Mouse (Mus musculus): ENCODE results near the gene Zfp426. TPM values are rescaled to one million over a fixed set of nuclear protein-coding genes. Genes with fewer than 3 reads are reported as not detected.
A peak's percentile ranks its signal among the peaks of the same experiment; 100 is the strongest.

The Zfp426 gene
- polyA plus RNA-seq, 1 experiment from 2014 or later, result 20.0 TPM

DNA sequence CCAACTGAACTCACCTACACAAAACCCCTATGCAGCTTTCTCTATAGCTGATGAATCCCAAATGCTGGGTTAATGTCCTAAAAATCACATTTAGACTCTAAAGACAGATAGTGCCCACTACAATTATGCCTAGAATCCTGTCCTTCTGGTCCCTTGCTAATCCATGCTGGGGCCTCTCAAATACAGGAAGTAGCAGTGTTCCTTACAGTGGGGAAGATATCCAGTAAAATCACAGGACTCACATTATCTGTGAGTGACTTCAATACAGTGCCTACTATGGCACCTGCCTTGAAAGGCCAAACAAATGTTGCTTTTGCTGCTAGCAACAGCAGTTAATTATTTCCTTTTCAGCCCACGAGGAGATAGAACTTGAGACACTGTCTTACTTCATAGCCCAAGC lies 17.8 kb upstream of the Zfp426 start:
- Histone ChIP-seq H3K36me3 (peaks cover 73% of the 10 kb centered on the region), H3K9ac (no peak overlapping the region), H3K4me2 (no peak overlapping the region), H3K4me1 (peaks cover 13% of the 10 kb centered on the region; the same call in 1 of the 2 replicates), H3K4me3 (replicated peaks) (no peak overlapping the region), H3K27ac (no peak overlapping the region), H3K9me3 (replicated peaks) (no peaks in the 10 kb centered on the region), H3K27me3 (no peaks in the 10 kb centered on the region)
- WGBS, result 30% methylated on average over 1 of the region's 1 CpGs
- no peak for ATAC-seq (replicated peaks; ENCODE audit: low FRiP score)

DNA sequence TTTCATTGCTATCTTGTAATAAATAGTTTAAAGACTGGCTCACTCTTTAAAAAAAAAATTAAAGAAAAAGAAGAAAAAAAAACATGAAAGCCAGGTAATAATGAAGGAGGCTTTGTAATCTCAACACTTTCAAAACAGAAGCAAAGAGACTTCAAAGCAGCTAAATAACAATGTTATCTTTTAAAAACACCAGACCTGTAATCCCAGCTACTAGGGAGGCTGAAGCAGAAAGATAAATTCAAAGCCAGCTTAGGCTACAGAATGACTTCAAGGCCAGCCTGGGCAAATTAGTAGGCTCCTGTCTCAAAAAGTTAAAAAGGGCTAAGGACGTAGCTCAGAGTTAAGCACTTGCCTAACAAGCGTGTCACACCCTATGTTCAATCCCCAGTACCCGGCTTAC lies 17.1 kb upstream of the Zfp426 start:
- Histone ChIP-seq H3K9ac (no peak overlapping the region), H3K4me3 (replicated peaks) (no peak overlapping the region), H3K27ac (no peak overlapping the region), H3K36me3 (peaks cover 73% of the 10 kb centered on the region), H3K4me2 (no peak overlapping the region), H3K4me1 (peaks cover 9% of the 10 kb centered on the region; the same call in 1 of the 2 replicates), H3K27me3 (no peaks in the 10 kb centered on the region), H3K9me3 (replicated peaks) (no peaks in the 10 kb centered on the region)
- WGBS, result 77% methylated on average over 3 of the region's 3 CpGs
- ATAC-seq (replicated peaks; ENCODE audit: low FRiP score), result no peak

DNA sequence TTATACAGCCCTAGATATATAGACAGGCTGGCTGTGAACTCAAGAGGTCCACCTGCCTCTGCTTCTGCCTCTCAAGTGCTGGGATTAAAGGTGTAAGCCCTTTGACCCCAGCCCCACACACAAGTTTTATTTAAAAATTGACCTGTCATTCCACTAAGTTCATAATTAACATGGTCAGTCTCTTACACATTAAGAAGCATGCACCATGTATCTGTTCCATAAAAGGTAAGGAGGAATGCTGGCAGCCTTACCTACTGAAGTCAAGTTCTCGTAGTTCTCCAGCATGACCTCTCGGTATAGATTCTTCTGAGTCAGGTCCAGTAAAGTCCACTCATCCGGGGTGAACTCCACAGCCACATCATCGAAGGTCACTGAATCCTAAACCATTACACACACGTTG lies 12.3 kb upstream of the Zfp426 start:
- Histone ChIP-seq H3K4me1 (no peaks in the 10 kb centered on the region), H3K9ac (no peak overlapping the region), H3K27me3 (no peaks in the 10 kb centered on the region), H3K4me3 (replicated peaks) (no peak overlapping the region), H3K4me2 (no peak overlapping the region), H3K27ac (no peak overlapping the region), H3K9me3 (replicated peaks) (no peaks in the 10 kb centered on the region), H3K36me3 (peaks cover 86% of the 10 kb centered on the region)
- no peak for ATAC-seq (replicated peaks; ENCODE audit: low FRiP score)
- 82% methylated on average over 5 of the region's 5 CpGs for WGBS

DNA sequence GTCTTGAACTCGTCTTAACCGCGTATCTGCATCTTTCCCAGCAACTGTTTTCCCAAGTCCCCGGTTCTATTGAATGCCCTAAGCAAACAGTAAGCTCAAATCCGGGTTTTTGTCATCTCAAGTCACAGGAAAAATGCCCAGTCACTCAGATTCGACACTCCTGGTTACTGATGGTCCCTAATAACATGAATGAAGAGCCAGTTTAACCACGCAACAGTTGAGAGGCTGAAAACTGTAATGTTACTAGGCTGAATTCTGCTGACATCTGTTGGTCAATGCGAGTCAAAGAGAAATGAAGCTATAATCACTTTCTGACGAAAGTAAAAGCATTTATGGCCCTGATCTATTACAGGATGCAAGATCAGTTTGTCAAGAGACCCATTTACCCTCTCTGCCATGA lies 735 bp upstream of the Zfp426 start:
- no peak for ATAC-seq (replicated peaks; ENCODE audit: low FRiP score)
- Histone ChIP-seq H3K27me3 (no peaks in the 10 kb centered on the region), H3K4me2 (peak overlapping the region; percentile 71), H3K27ac (peak overlapping the region; percentile 96), H3K36me3 (peaks cover 31% of the 10 kb centered on the region), H3K9ac (peak overlapping the region; percentile 79), H3K9me3 (replicated peaks) (no peaks in the 10 kb centered on the region), H3K4me3 (replicated peaks) (peak overlapping the region; percentile 83), H3K4me1 (peaks cover 28% of the 10 kb centered on the region)
- WGBS, result 6% methylated on average over 9 of the region's 9 CpGs

DNA sequence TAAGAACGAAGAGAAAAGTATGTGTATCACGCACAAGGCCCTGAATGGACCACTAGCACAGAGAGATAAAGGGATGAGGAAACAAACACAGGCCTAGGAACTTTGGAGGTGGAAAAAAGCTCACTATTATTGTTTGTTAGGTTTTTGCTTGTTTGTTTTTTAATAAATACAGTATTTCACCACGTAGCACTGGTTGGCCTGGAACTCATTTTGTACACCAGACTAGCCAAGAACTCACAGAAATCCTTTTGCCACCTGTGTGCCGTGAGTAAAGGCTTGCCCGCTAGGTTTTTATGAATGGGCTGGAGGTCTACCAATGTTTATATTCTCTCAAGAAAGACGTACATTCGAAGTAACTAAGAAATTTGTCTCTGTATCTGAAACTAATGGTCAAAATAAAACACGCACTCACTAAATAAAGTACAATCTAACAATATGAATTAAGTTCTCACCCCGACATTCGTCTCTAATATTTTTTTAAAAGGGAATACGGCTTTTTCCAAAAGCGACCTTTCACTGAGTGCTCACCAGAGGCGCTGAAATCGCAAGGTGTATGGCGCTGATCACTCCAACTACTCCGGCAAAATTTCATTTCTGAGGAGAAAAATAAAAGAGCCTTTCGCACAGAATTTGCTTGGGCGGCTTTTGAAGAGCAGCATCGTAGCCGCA lies 554 bp downstream of the Zfp426 start:
- H3K36me3 ChIP-seq, result peaks cover 22% of the 10 kb centered on the region
- no peak for ATAC-seq (replicated peaks; ENCODE audit: low FRiP score)
- H3K27me3 ChIP-seq, result no peaks in the 10 kb centered on the region
- H3K27ac ChIP-seq, result peak overlapping the region; percentile 96
- WGBS, result 10% methylated on average over 20 of the region's 20 CpGs
- peaks cover 28% of the 10 kb centered on the region for H3K4me1 ChIP-seq
- H3K9me3 ChIP-seq (replicated peaks), result no peaks in the 10 kb centered on the region
- peak overlapping the region; percentile 83 for H3K4me3 ChIP-seq (replicated peaks)
- peak overlapping the region; percentile 79 for H3K9ac ChIP-seq
- peak overlapping the region; percentile 71 for H3K4me2 ChIP-seq

DNA sequence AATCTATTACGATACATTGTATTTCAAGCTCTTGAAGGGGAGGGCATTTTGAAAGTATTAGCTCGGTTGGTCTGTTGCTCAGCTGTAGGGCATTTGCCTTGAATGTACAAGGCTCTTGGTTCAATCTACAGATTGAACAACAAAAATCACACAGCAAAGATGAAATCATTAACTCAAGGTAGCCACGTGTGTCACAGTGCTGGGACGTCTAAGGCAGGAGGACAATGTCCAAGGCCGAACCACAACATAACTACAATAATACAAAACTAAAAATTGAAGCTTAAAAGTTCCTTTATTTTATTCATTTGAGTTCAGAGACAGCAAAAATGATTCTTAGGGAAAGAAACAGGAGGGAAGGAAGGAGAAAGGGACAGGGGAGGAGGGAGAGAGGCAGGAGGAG lies 3.0 kb downstream of the Zfp426 start:
- 87% methylated on average over 5 of the region's 5 CpGs for WGBS
- no peak overlapping the region for H3K4me2 ChIP-seq
- peaks cover 28% of the 10 kb centered on the region for H3K4me1 ChIP-seq
- ATAC-seq (replicated peaks; ENCODE audit: low FRiP score), result no peak
- H3K27ac ChIP-seq, result no peak overlapping the region
- peaks cover 29% of the 10 kb centered on the region for H3K36me3 ChIP-seq
- no peak overlapping the region for H3K9ac ChIP-seq
- H3K9me3 ChIP-seq (replicated peaks), result no peaks in the 10 kb centered on the region
- H3K4me3 ChIP-seq (replicated peaks), result no peak overlapping the region
- no peaks in the 10 kb centered on the region for H3K27me3 ChIP-seq

DNA sequence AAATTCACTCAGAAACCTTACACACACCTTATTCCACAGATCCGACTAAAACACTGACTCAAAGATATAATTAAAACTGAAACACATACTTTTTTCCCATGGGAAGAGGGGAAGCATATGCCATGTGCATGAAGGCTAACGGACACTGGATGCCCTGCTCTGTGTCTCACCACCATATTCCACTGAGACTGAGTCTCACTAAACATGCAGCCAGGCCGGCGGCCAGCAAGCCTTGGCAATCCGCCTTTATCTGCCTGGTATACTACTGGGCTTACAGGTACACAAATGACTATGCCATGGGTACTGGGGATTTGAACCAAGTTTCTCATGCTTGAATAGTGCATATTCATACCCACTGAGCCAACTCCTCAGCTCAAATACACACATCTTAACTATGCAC lies 13.2 kb downstream of the Zfp426 start:
- Histone ChIP-seq H3K9ac (no peak overlapping the region), H3K4me2 (no peak overlapping the region), H3K4me3 (replicated peaks) (no peak overlapping the region), H3K36me3 (peaks cover 85% of the 10 kb centered on the region), H3K4me1 (no peaks in the 10 kb centered on the region), H3K27ac (no peak overlapping the region), H3K27me3 (no peaks in the 10 kb centered on the region), H3K9me3 (replicated peaks) (no peaks in the 10 kb centered on the region)
- no peak for ATAC-seq (replicated peaks; ENCODE audit: low FRiP score)
- 93% methylated on average over 5 of the region's 5 CpGs for WGBS

DNA sequence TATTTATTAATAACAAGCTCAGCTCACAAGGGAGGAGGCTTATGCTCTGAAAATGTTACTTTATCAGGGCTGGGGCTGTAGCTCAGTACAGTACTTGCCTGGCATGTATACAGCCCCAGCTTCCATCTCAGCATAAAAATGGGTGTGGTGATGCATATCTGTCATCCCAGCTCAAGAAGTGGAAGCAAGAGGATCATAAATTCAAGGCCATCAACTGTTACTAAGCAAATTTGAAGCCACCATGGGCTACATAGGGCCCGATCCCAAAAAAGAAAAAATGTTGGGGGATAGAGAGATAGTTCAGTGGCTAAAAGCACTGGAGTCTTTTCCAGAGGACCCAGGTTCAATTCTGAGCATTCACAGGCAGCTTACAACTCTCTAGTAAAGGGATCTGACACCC lies 15.9 kb downstream of the Zfp426 start:
- no peaks in the 10 kb centered on the region for H3K27me3 ChIP-seq
- no peak overlapping the region for H3K27ac ChIP-seq
- 96% methylated on average over 1 of the region's 1 CpGs for WGBS
- no peaks in the 10 kb centered on the region for H3K9me3 ChIP-seq (replicated peaks)
- peaks cover 85% of the 10 kb centered on the region for H3K36me3 ChIP-seq
- H3K4me2 ChIP-seq, result no peak overlapping the region
- H3K4me1 ChIP-seq, result no peaks in the 10 kb centered on the region
- no peak for ATAC-seq (replicated peaks; ENCODE audit: low FRiP score)
- no peak overlapping the region for H3K9ac ChIP-seq
- H3K4me3 ChIP-seq (replicated peaks), result no peak overlapping the region

DNA sequence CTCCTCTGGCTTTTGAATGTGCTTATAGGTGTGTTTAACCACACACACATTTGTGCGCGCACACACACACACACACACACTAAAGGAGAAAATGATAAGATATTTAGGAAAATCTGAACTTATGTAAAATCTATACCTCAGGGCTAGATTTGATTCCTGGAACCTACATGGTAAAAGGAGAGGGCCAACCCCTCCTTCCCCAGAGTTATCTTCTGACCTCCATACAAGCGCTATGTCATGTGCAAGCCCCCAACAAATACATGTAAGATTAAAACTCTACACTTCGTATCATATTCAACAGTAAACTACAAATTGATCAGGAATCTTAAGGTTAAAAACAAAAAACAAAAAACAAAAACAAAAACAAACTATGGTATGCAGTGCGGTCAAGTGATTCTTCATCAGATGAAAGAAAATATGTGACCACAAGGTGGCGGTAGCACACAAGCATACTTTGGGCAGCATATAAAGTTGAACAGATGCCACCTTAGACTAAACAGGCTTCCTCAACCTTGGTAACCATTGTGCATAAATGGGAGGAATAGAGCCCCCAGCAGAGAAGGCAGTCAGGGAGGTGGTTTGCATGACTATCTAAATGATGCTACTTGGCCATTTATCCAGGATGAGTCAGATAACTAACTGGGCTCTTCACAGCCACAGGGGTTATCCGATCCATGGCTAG lies 25.6 kb downstream of the Zfp426 start:
- Histone ChIP-seq H3K27ac (no peak overlapping the region), H3K36me3 (peaks cover 36% of the 10 kb centered on the region), H3K27me3 (0 out of 2 replicates have a peak, but pooled peaks cover 5% of the 10 kb centered on the region), H3K9me3 (replicated peaks) (peaks cover 8% of the 10 kb centered on the region; the same call in 1 of the 2 replicates), H3K9ac (no peak overlapping the region), H3K4me3 (replicated peaks) (no peak overlapping the region), H3K4me2 (no peak overlapping the region), H3K4me1 (no peaks in the 10 kb centered on the region)
- 55% methylated on average over 7 of the region's 7 CpGs for WGBS
- peak; percentile 71 for ATAC-seq (replicated peaks; ENCODE audit: low FRiP score)

DNA sequence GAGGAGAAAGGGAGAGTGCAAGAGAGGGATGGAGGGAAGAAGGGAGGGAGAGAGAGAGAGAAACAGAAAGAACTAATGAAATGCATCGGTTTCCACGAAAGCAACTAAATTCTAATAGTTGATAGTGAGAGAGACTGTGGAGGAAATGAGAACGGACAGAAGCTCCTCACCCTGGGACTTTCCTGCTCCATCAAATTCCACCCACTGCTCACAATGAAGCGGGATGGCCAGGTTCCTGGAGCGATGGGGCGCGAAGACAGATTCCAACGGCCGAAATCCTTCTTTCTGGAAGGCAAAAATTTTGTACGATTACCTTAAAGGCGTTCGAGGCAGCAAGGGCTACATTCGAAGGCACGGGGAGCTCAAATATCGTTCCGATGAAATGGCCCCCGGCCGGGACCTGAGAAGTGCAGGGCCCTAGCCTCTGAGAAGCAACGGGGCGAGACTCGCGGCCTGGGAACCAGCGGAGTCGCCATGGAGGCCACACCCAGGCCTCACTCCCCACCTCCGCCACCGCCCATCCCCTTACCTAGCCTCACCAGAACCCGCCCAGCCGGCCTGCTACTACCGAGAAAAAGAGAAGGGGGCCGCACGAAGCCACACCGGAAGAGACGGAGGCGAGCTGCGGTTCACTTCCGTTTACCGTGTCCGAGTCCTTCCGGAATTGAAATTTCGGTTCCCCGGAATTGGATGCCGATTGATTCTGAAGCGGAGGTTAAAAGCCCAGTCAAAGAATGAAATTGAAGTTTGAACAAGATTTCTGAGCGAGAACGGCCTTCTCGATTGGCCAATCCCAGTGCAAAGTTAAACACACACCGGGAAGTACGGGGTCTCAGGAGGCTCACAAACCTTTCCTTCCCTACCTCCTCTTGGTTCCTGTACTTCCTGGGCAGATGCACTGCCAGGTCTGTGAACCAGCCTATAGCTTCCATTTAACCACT lies 32.9 kb downstream of the Zfp426 start, which contains the start of gene Zfp26:
Zfp26 (minus strand) TSS at position 786 of the 941 bp plus-strand sequence.
- Histone ChIP-seq H3K9me3 (replicated peaks) (no peaks in the 10 kb centered on the region), H3K36me3 (peaks cover 30% of the 10 kb centered on the region), H3K4me2 (peak within 1 kb of the TSS; percentile 73), H3K4me1 (peaks cover 16% of the 10 kb centered on the region), H3K27ac (peak within 1 kb of the TSS; percentile 95), H3K4me3 (replicated peaks) (peak within 1 kb of the TSS; percentile 84), H3K27me3 (0 out of 2 replicates have a peak, but pooled peaks cover 5% of the 10 kb centered on the region), H3K9ac (peak within 1 kb of the TSS; percentile 84)
- peak; percentile 96 for ATAC-seq (replicated peaks; ENCODE audit: low FRiP score)
- WGBS, result under 1% methylated on average over 48 of the region's 48 CpGs

DNA sequence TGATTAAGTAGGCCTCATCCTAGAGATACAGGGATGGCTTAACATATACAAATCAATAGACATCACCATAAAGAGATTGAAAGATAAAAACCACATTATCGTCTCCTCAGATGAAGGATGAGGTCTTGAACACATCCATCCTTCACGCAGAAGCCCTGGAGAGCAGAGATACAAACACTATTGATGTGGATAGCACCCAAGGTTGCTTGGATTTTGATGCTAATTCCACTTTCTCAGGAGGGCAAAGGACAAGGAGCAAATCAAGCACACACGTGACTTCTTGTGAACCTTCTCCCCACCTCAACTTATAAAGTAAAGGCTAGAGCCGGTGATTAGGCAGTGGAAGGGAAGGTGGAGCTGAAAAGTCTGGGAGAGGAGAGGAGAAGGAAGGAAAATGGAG lies 38.9 kb downstream of the Zfp426 start:
- Histone ChIP-seq H3K36me3 (peaks cover 63% of the 10 kb centered on the region), H3K4me2 (no peak overlapping the region), H3K4me1 (peaks cover 6% of the 10 kb centered on the region), H3K27me3 (no peaks in the 10 kb centered on the region), H3K9ac (no peak overlapping the region), H3K27ac (no peak overlapping the region), H3K4me3 (replicated peaks) (no peak overlapping the region), H3K9me3 (replicated peaks) (no peaks in the 10 kb centered on the region)
- WGBS, result 88% methylated on average over 4 of the region's 4 CpGs
- no peak for ATAC-seq (replicated peaks; ENCODE audit: low FRiP score)

DNA sequence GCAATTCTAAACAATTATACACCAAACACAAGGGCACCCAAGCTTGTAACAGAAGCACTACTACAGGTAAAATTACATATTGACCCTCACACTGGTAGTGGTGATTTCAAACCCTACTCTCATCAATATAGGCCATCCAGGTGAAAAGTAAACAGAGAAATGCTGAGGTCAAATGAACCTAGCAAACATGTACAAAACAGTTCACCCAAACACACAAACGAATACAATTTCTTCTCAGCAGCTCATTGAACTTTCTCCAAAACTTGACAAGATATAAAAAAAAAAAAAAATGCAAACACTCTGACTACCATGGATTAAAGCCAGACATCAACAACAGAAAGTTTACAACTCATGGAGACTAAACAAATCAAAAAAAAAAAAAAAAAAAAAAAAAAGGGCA lies 41.1 kb downstream of the Zfp426 start:
- Histone ChIP-seq H3K27me3 (no peaks in the 10 kb centered on the region), H3K4me1 (no peaks in the 10 kb centered on the region), H3K9ac (no peak overlapping the region), H3K36me3 (peaks cover 64% of the 10 kb centered on the region), H3K9me3 (replicated peaks) (no peaks in the 10 kb centered on the region), H3K4me3 (replicated peaks) (no peak overlapping the region), H3K27ac (no peak overlapping the region), H3K4me2 (no peak overlapping the region)
- WGBS, result 97% methylated on average over 1 of the region's 1 CpGs
- no peak for ATAC-seq (replicated peaks; ENCODE audit: low FRiP score)
